Mouse (Mus musculus) thymus, adult 18-20 months (tissue): ENCODE measurements around the gene Cyp2e1.
"Not testable (repeated sequence)": the region's sequence is repeated elsewhere in the genome, so short reads cannot be mapped to it uniquely, and the experiment has no call there.

ENCODE experiments used
- DNase-seq, 2 experiments: peaks; one replicate each; pipeline ENCODE4 v3.0.0; 2022; ENCODE audit warnings: mixed read lengths in 2 of 2

Gene Cyp2e1

GRCm38 (mm10) chr7:140763447-140764020 lies at the start of gene Cyp2e1:
TSS of gene Cyp2e1 (plus strand) at chr7:140763739.
- DNase-seq = no peak

GRCm38 (mm10) chr7:140717155-140718055 lies 46.1 kb upstream of the Cyp2e1 start:
- no peak for DNase-seq

GRCm38 (mm10) chr7:140721095-140721494 lies 42.4 kb upstream of the Cyp2e1 start:
- no peak for DNase-seq

- no peak for DNase-seq
Measured at GRCm38 (mm10) chr7:140725558-140725957, 38.0 kb upstream of the Cyp2e1 start.

- DNase-seq = no peak
Measured at GRCm38 (mm10) chr7:140733162-140733561, 30.4 kb upstream of the Cyp2e1 start.

- no peak for DNase-seq
Measured at GRCm38 (mm10) chr7:140747402-140747801, 16.1 kb upstream of the Cyp2e1 start.

- no peak for DNase-seq
Measured at GRCm38 (mm10) chr7:140748116-140748826, 15.3 kb upstream of the Cyp2e1 start.

GRCm38 (mm10) chr7:140748827-140749160 lies 14.7 kb upstream of the Cyp2e1 start:
- DNase-seq = no peak

- no peak for DNase-seq
Measured at GRCm38 (mm10) chr7:140754556-140754955, 9.0 kb upstream of the Cyp2e1 start.

GRCm38 (mm10) chr7:140756151-140756854 lies 7.2 kb upstream of the Cyp2e1 start:
- DNase-seq = no peak

- DNase-seq = no peak
Measured at GRCm38 (mm10) chr7:140760647-140761046, 2.9 kb upstream of the Cyp2e1 start.

GRCm38 (mm10) chr7:140765391-140765790 lies 1.9 kb downstream of the Cyp2e1 start:
- DNase-seq = not testable (repeated sequence)

- no peak for DNase-seq
Measured at GRCm38 (mm10) chr7:140765888-140766739, 2.6 kb downstream of the Cyp2e1 start.

GRCm38 (mm10) chr7:140780548-140780947 lies 17.0 kb downstream of the Cyp2e1 start:
- DNase-seq = no peak

GRCm38 (mm10) chr7:140787406-140788052 lies 24.0 kb downstream of the Cyp2e1 start, which contains the start of gene Syce1:
TSS of gene Syce1 (minus strand) at chr7:140787852.
- DNase-seq = no peak

- DNase-seq = no peak
Measured at GRCm38 (mm10) chr7:140788053-140788435, 24.5 kb downstream of the Cyp2e1 start.

GRCm38 (mm10) chr7:140793541-140793940 lies 30.0 kb downstream of the Cyp2e1 start:
- no peak for DNase-seq

GRCm38 (mm10) chr7:140797619-140798018 lies 34.1 kb downstream of the Cyp2e1 start:
- no peak for DNase-seq

GRCm38 (mm10) chr7:140798212-140798611 lies 34.7 kb downstream of the Cyp2e1 start:
- no peak for DNase-seq

- DNase-seq = no peak
Measured at GRCm38 (mm10) chr7:140802629-140803028, 39.1 kb downstream of the Cyp2e1 start.

- DNase-seq = peak in 1 of 2 experiments; percentile 6
Measured at GRCm38 (mm10) chr7:140805704-140806103, 42.2 kb downstream of the Cyp2e1 start.
